Mouse (Mus musculus): ENCODE data around the gene Tmem144.
A peak's percentile ranks its signal among the peaks of the same experiment; 100 is the strongest.

Tmem144 gene

DNA sequence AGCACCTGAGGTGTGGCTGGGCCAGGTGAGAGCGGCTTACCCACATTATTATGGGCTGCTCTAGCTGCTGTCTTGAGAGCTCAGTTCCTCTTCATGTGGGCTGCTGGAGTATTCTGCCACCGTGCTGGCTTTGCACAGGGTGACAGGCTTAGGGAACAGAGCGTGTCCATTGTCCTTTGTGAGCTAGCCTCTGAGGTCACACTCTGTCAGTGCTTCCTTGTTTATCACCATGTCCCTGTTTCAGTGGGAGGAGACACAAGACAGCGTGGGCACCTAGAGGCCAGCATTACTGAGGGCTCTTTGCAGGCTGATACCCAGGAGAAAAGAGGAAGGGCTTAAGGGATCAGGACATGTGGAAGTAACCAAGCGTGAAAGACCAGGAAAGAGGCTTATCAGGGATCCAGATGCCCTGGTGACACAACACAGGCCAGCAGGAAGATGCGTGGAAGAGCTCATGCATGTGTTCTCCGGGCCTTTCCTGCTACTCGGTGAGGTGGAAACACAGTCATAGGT lies at the start of gene Tmem144:
Gene Tmem144 (minus strand): TSS at position 120 of the 513 bp plus-strand sequence.
- DNase-seq (ENCODE audit: low spot score): no peak

DNA sequence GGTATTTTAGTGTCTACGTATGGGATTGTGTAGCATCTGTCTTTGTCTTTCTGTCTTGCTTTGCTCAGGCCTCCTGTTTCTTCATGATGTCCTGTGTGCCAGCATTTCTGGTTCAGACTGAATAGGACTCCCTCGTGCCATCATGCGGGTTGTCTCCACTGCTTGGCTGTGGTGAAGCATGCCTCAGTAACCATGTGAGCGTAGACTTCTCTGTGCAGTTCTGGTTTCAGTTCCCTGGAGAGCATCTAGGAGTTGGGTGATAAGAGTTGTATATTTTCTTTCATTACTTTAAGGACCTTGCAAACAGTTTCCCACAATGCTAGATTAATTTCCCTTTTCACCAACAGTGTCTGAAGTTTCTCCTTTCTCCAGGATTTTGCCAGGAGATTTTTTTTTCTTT lies 49.2 kb upstream of the Tmem144 start:
- DNase-seq (ENCODE audit: low spot score): no peak

DNA sequence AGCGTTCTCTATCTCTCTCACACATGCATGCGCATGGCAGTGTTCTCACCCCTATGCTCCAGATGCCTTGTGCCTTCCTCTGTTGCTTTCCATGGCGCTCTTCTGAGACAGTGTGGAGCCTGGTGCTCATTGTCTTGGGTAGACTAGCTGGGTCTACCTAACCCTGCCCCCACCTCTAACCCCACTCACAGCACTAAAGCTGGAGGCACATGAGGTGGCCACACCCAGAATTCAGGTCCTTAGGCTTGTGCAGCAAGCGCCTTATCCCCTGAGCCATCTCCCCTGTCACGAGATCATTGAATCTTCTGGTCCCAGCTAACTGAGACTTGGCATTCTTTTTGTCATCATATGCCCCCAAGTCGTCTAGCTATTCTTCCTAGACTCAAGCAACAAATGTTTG lies 48.7 kb upstream of the Tmem144 start:
- no peak for DNase-seq (ENCODE audit: low spot score)

DNA sequence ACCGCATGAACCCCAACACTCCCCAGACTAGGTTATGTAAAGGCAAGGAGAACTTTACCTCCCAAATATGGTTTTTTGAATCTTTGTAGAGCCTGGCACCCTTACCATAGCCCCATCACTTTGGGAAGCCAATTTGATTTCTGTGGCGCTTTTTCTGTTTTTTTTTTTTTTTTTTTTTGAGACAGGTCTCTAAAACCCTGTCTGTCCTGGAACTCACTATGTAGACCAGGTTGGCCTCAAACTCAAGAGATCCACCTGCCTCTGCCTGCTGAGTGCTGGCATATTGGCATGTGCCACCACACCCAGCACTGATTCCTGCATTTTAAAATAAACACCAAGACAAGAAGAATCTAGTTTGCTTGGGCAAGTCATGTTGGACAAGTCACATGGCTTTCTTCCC lies 47.9 kb upstream of the Tmem144 start:
- DNase-seq (ENCODE audit: low spot score): no peak

DNA sequence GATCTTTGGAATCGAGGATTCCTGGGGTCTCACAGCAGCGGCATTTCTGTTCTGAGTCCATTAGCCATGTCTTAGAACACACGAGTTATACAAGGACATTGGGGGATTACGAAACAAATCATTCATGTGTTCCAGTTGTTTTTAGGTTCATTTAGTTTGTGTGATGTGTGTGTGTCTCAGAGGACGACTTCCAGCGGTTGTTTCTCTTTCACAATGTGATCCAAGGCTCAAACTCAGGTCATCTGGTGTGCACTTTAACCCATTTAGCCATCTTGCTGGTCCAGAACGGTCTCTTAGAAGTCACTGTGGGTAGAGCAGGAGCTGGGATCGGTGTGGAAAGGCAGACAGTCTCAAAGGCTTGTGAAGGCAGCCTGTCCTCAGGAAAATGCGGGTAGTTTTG lies 47.3 kb upstream of the Tmem144 start:
- no peak for DNase-seq (ENCODE audit: low spot score)

DNA sequence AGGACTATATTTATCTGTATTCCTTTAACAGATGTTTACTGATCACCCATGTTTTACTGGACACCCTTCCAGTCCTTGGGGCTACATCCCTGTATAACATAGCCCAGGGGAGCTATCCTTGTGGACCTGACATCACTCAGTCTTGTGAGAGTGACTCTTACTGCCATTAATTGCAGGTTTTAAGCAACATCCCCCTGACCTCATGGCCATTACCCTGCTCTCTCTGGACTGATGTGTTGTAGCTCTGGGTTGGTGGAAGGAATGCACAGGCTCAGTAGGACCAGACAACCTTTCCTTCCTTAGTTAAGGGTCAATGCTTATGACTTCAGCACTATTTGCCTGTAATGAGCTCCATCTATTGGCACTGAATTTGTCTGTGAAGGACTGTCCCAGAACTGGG lies 45.9 kb upstream of the Tmem144 start:
- no peak for DNase-seq (ENCODE audit: low spot score)

DNA sequence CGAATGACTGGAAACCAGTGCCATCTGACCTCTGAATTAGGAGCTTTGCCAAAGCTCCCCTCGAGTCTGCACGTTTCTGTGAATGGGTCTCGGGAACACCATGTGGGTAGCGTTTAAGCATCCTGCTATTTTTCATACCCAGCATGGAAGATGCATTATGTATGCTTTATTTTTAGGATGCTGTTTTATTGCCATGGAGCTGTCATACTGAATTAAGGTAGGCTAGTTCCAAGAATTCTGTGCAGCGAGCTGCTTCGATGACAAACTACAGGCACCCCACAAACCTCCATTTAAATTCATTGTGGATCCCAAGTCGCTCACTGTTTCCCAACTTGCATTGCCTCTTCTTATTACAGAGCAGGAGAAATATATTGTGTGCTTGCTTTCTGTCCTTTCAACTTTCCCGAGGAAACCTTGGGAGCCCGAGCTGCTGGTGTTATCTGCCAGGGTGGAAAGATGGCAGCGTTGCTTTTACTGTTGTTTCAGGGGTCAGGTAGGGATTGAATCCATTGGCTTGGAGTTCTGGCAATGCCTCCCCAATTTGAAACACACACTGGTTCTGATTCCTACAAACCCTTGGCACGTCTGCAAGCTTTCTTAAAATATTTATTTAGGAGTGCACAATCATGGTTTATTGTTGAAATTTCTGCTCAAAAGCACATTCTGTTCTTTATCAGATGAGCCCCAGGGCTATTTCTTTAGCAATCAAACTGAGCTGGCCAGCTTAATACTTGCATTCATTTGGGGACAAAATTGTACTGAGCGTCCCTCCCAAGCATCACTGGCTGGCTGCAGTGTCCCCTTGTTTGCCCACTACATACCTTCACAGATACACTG lies 45.2 kb upstream of the Tmem144 start:
- DNase-seq (ENCODE audit: low spot score): no peak

DNA sequence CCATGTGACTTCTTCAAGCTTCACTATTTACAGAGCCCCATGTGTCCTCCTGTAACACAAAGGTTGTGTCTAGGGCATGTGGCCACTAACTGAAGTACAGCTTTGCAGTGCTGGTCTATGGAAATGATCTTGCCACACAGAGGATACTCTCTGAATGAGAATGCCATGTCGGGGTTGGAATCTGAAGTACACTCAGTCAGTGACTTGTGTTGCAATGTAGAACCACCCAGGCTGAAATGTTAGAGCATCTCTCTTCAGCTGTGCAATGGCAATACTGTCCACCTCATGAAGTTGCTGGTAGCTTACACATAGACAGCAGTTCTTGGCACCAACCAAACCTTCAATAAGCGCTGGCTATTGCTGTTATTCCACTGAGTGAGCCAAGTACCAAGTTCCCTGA lies 35.4 kb upstream of the Tmem144 start:
- DNase-seq (ENCODE audit: low spot score): no peak

DNA sequence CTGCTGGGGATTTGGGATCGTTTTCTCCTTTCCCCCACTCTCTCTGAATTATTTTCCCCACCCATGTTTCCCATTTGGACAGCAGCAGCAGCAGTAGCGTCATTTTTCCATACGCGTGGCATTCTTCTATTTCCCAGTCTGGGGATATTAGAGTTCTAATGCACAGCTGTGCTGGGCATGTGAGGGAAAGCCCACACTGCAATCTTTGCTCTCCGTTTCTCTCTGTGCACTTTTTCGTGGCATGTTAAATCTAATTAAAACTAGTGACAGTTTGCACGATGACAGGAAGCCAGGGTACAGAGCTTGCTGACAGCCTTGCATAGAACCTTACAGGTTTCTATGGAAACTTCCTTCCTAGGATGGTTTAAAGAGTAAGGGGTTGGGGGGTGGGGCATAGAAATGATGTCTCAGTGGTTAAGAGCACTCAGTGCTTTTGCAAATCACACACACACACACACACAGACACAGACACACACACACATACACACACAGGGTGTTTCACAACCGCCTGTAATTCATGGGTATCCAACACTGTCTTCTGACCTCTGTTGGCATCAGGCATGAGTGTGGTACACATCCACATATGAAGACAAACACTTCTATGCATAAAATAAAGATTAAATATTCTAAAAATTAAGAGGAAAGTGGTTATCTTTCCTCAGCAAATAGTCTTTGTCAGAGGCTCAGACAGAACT lies 34.7 kb upstream of the Tmem144 start:
- no peak for DNase-seq (ENCODE audit: low spot score)

DNA sequence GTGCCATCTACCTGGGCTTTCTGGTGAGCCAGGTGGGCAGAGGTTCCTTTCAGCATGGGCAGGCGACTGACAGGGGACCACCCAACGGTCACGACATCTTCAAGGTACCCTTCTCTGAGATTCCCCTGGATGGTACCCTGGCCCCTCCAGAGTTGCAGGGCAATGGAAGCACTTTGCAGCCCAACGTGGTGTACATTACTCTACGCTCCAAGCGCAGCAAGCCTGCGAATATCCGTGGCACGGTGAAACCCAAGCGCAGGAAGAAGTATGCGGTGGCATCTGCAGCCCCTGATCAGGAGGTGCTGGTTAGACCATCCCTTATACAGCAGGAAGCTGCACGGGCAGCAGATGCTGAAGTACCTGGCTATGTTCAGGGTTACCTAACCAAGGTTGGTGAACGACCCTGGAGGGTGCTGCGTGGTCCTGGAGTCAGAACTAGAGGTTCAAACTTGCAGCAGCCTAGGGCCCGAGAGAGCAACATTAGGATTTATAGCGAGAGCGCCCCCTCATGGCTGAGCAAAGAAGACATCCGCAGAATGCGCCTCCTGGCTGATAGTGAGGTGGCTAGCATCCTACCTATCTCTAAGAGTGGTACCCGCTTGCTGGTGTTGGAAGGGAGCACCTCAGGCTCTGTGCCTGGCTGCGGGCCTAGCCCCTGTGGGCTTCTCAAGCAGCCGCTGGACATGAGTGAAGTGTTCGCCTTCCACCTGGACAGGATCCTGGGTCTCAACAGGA lies 34.0 kb upstream of the Tmem144 start:
- no peak for DNase-seq (ENCODE audit: low spot score)

DNA sequence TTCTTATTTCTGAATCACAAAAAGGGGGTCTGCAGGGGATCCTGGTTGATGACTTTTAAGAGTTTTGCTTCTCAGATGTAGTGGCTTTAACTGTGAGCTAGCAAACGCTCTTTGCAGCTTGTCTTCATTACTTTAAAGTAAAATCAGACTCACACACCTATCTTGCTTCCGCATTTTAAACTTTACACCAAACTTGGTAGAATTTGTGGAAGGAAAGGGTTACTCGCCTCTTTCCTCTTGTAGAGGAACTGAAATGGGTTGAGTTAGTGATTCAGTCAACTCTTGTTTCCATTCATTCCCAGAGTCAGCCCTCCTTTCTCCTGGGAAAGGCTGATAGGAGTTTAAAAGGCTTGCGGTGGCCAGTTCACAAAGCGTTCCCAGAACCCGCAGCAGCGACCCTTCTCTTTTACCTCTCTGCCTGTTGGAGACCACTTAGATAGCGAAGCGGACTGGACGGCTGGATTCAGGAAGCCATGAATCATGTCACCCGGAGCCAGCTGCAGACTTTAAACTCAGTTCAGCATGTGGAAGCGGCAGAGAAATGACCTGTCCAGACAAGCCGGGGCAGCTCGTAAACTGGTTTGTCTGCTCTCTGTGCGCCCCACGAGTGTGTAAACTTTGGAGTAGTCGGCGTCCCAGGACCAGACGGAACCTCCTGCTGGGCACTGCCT lies 33.2 kb upstream of the Tmem144 start:
- DNase-seq (ENCODE audit: low spot score): no peak

DNA sequence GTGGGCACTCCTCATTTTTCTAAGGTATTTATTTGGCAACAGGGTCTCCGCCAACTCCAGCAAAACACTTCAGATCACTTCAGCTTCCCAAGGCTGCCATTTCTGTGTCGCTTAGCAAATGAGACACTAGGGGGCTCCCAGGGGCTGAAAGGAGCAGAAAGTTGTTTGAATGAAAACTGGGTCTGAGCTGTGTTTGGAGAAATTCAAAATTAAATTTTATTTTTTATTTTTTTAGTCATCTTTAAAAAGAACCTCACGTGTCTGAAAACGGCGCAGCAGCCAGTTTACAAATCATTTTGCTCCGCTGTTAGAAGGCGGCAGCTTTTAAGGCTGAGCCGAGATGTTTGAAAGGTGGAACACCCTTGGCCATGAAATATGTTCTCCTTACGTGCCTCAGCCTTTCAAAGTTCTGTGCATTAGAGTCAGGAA lies 32.2 kb upstream of the Tmem144 start:
- DNase-seq (ENCODE audit: low spot score): peak; percentile 34

DNA sequence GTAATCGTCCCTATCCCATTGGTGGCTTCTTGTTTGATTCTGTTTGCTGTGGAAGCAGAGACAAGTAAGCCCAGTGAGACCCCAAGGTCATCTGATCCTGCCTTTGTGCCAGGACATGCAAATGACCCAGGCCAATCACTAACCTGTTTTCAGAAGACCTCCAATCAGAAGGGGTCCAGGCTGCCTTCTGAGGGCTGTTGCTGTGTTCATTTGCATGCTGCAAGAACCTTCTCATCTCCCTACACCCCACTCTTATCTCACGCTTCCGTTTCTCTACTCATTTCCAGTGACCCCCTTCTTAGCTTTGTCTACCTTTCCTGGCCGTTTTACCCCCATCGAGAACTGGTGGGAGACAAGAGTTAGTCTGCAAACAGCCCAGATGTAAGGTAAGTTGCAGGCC lies 31.7 kb upstream of the Tmem144 start, which contains the start of gene Fam198b:
Gene Fam198b (plus strand): TSS at position 229 of the 400 bp plus-strand sequence.
- DNase-seq (ENCODE audit: low spot score): no peak

DNA sequence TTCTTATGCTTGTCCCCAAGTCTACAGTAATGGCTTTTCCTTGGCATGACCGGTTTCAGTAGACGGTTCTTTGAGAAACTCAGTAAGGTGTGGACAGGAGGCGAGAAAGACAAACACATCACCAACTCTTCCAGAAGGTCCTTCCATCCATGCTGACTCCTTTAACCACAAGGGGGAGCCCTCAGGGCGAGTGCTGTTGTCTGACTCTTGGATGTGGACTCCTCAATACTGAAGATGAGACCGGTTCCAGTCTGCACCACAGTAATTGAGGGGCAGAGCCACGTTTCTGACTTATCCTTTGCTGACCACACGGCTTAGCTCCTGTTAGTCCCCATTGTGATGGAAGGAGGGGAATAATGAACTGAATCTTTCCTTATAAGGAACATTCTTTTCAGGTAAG lies 30.5 kb upstream of the Tmem144 start:
- DNase-seq (ENCODE audit: low spot score): peak; percentile 45

DNA sequence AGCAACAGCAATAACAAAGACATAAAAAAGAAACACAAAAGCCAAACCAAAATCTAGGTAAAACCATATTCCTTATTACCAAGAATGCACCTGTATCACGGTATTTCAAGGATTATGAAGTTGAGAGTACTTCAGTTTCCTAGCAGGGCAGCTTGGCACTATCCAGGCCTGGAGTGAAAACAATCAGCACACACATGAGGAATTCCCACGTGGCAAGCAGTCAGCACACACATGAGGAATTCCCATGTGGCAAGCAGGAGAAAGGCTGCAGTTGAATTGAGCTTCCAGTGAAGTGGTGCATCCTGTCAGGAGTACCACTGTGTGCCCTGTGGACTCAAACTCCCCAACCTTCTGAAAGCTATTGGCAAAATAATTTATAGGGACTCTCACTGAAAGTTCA lies 29.1 kb upstream of the Tmem144 start:
- no peak for DNase-seq (ENCODE audit: low spot score)

DNA sequence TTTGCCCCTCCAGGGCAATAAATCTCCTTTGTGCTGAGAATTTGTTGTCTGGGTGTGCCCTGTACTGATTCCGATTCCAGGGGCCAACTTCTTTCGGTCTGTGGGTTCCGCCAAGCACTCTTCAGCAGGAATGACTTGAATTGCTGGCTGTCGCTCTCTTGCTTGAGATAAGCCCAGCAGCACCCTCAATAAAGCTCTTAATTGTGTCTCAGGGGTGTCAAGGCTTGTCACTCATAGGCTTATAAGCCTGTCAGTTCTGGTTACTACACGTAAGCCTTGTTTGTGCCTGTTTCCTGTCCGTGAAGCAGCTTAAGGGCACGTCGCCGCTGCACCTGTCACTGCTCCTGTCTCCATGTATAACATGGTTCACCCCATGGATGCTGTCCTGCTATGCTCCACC lies 26.7 kb upstream of the Tmem144 start:
- no peak for DNase-seq (ENCODE audit: low spot score)

DNA sequence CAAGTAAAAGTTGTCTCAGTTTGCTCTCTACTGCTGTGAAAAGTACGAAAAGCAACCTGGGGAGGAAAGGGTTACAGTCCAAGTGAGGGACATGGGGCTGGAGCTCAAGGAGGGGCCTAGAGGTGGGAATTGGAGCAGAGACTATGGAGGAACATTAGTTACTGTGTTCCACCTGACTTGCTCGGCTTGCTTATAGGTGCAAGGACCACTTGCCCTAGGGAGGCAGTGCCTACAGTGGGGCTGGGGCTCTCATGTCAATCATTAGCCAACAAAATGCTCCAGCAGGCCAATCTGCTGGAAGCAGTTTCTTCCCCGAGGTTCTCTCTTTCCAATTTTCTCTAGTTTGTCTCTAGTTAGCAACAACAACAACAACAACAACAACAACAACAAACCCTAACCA lies 25.8 kb upstream of the Tmem144 start:
- no peak for DNase-seq (ENCODE audit: low spot score)

DNA sequence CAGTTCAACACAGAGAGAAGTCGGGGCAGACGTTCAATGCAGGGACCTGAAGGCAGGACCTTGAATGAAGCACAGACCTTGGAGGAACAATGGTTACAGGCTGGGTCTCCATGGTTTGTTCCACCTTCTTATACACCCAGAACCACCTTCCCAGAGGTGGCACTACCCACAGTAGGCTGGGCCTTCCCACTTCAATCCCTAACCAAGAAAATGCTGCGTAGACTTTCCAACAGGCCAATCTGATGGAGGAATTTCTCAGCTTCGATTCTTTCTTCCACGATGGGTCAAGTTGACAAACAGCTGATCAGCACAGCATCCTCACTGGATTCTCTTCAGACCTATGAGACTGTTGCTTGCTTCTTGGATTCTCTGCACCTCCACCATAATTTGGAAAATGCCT lies 22.9 kb upstream of the Tmem144 start:
- DNase-seq (ENCODE audit: low spot score): no peak

DNA sequence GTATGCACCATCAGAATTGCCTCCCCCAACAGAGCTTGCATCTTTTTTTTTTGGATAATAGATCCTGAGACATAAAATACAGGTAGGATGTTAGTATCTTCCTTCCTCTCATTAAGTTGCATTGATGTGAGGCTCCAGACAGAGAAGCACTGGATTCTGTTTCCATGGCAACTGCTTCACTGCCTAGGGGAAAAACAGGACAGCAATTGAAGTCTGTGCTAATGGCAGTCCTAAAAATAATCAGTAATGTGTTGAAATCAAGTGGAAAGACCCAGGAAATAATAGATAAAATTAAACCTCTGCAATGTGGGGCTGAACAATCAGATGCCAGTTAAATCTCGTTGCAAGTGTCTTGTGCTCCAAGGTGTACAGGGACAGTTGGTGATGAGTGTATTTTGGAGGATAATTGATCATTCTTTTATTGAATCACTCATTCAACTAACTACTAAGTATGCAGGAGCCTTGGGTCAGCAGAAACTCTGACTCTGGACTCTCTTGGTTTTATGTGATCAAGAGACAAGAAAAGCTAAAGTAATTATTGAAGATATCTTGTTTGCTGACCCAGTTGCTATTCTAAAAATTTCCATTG lies 14.6 kb upstream of the Tmem144 start:
- no peak for DNase-seq (ENCODE audit: low spot score)

DNA sequence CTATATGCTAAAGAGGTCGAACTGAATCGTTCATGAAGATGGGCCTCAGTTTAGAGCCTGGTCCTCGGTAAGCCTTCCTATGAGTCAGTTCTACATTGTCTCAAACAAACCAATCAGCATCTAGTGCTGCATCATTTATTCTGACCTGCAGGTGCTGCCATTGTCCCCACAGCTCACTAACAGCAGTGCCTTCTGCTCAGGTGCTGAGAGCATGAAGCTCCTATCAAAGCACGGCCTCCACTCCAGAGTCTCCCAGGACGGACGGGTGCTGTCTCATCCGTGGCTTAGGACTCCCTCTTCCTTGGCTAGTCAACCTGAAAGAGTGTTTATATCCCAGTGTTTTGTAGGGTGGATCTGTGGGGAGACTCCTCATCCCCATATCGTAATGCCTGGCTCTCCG lies 14.0 kb upstream of the Tmem144 start:
- no peak for DNase-seq (ENCODE audit: low spot score)

DNA sequence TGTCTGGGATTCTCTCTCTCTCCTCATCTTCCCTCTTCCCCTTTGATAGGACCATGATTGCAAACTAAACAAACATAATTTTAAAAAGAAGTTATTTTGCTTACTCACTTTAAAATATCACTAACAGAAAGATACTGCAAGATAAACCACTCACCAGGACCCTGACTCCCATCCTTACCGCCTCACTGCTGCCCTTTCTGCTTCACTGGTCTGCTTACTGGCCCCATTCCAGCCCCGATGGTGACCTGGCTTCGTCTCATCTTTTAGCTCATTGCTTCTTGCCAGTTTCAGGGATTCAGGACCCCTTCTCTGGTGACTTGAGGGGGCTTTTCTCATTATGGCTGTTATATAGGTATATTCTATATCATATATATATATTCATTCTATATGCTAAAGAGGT lies 13.5 kb upstream of the Tmem144 start:
- no peak for DNase-seq (ENCODE audit: low spot score)

DNA sequence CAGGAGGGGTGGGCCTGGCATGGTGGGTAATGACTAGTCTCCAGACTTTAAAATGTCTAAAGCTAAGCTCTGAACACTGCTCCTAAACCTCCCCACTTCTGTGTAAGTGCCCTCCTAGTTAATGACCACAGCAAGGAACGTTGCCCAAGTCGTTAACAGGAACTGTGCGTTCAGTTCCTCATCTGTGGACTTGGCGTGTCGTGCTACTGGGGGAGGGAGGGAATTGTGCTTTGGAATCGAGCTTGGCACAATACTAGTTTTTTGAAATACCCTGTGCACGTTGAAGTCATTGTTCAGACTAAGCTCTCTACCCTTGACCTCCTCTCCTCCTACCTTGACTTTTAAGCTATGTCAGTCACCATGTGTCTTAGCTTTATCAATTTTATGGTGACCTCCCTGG lies 12.3 kb upstream of the Tmem144 start:
- DNase-seq (ENCODE audit: low spot score): no peak
